Mouse (Mus musculus): ENCODE results near the gene Zfp362.

Zfp362 gene

DNA sequence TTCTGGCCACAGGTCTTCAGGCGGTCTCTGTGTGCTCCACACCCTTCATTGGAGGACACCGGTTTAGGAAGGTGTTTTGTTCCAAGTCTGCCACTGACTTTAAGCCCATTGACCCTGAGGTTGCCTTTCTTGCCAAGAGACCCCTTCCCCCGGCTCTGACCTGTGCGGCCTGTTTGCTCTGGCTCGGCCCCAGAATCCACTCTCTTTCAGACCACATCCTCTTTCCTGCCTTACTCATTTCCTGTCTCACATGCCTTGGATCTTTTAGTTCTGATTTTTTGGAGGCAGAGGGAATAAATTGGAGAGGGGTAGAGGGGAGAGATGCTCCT, 76.2 kb downstream of the Zfp362 start:
- no peak for DNase-seq (ENCODE audit: low read depth, low spot score)

DNA sequence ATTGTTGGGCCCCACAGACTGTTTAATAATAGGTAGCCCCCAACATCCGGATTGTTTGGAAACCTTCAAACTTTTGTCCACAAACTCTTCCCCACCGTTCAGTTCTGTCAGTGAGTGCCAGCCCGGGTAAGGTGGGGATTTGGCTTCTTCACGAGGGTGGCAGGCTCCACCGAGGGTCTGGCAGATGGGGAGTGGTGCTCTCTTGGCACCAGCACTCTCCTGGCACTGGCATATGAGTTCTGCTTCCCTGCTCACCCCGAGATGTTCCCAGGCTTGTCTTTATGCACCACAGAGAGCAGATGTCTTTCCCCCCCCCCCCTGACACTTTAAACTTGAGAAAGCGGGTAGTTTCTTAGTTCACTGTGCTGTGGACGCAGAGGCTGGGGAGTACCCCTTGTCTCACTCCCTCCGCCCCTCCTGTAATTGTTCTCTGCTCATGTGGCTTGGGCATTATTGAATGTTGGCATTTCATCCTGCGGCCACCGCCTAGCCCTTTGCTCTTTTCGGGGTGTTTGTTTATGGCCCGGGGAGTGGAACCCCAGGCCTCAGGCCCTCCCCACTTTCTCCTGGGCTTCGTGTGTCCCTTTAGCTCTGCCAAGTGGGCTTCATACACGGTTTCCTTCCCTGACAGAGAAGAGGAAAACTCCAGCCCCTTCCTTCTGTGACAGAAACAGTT, 76.7 kb downstream of the Zfp362 start:
- no peak for DNase-seq (ENCODE audit: low read depth, low spot score)

DNA sequence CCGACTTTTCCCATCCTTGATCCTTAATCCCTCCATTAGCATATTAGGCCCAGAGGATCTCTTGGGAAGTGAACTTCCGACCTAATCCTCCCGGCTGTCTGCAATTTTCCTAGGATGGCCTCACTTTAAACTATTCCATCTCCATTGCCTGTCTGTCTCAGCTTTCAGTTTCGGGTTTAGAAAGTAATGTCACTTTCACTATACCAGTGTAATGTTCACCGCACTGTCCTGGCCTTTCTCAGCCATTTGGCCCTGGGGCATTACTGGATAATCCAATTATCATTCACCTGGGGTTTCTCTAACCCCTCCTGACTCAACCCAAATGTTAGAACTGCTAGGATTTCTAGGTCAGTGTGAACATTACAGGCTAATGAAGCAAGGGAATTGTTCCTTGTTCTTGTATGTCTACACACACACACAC, 77.4 kb downstream of the Zfp362 start:
- no peak for DNase-seq (ENCODE audit: low read depth, low spot score)

DNA sequence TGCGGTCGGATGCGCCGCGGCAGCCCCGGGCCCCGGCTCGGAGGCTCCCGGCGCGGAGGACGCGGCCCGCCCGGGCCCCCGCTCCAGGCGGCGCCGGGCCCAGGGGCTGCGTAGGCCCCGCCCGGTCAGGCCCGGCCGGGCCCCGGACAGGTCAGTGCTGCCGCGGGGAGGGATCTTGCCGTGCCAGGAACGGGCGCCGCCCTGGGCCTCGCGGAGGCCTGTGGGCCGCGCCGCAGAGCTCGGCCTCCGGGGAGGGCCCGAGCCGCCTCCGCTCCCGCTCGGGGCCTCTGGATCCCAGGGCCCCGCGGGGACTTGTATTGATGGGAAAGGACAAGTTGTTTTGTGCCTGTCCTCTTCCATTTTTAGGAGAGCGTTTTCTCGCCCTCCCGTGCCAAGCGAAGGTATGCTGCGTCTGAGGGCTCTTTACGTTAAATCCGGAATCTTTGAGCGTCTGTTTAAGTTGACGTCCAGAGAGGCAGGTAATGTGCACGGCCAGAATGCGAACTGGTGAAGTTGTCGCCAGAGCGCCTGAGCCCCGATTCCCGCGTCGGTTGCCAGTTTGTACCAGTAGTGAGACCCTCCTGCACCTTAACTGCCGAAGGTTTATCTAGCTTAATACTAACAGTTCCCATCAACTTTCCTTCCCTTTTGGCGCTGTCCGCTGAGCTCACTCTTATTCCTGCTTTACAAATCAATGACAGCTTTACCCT, 78.0 kb downstream of the Zfp362 start:
- DNase-seq (ENCODE audit: low read depth, low spot score), result peak; percentile 53

DNA sequence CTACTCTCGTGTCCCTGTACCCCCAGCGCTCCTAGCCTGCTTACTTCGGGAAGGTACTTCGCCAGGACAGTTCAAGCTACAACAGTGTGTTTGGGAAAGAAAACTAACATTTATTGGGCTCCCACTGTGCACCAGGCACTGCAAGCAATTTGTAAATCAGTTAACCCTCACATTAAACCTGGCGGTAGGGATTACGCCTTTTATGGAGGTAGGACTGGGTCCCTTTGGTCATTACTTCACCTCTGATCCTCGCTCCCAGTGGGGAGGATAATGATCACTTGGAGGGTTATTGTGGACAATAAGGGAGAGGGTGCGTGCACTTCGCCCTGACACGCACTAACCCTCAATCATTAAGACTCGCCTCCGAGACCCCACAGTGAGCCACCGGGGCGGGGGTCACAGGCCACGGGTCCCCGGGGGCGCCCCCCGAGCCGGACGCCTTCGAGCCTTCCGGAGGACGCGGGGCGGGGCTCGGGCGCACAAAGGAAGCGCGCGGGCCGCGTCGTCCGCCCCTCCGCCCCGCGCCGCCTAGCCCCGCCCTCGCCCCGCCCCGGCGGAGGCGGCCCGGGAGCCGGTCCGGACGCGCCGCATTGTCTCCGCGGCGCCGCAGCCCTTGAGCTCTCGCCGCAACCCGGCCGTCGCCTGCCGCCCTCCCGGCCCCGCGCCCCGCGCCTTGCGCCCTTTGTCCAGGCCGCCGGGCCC, 78.7 kb downstream of the Zfp362 start:
- peak; percentile 67 for DNase-seq (ENCODE audit: low read depth, low spot score)

DNA sequence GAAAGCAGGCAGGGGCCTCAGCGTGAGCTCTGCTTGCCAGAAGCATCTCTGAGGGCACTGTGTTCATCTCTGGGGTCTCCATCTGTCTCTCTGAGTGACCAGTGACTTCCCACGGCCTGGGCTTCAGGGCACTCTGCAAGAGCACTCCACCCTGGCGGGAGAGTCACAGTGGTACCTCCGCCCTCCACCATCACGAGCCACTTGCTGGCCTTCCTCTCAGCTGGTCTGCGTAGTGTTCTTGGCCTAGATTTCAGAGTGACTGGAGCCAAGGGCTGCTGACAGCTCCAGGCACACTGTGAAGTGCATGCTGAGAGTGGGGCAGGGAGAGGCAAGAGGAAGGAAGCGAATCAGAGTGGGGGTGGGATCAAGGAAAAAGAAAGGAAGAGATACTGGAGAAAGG, 81.8 kb downstream of the Zfp362 start:
- DNase-seq (ENCODE audit: low read depth, low spot score), result no peak

DNA sequence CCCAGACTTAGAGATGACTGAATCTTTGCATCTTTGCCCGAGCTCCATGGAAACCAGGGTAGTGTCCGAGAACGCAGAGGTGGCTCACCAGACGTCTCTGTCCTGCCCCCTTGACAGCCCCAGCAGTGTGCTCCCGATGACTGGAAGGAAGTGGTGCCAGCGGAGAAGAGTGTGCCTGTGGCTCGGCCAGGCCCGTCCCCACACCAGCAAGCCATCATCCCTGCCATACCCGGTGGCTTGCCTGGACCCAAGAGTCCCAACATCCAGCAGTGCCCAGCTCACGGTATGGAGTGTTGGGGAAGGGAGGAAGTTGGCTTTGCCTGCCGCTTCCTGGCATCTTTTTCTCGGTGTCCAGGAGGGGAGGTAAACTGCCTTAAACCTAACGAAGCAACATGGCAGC, 82.4 kb downstream of the Zfp362 start:
- no peak for DNase-seq (ENCODE audit: low read depth, low spot score)
